Mouse (Mus musculus) CH12.LX (cell line): Measurements from ENCODE around the gene Rprd1b.

Experiments
- CTCF ChIP-seq, 2 experiments: IDR thresholded peaks in 1 of 2; conservative IDR thresholded peaks in 1 of 2; 2 replicates each; pipeline ENCODE4 v1.5.1; 2011 to 2012; ENCODE audit warnings: low read depth in 2 of 2, low read length in 2 of 2, improper control_type of control experiment in 1 of 2, inconsistent platforms in 1 of 2, mild to moderate bottlenecking in 1 of 2, moderate library complexity in 1 of 2
- ELF1 ChIP-seq: IDR thresholded peaks from 2 replicates; pipeline ENCODE4 v1.6.1; 2014; ENCODE audit warnings: low read depth, mild to moderate bottlenecking, inconsistent platforms, low read length, improper control_type of control experiment
- HCFC1 ChIP-seq: IDR thresholded peaks from 2 replicates; pipeline ENCODE4 v1.6.1; 2012; ENCODE audit warnings: low read depth, mild to moderate bottlenecking, inconsistent platforms, low read length, improper control_type of control experiment
- JUN ChIP-seq: IDR thresholded peaks from 2 replicates; pipeline ENCODE4 v1.6.1; 2011; ENCODE audit warnings: low read depth, mild to moderate bottlenecking, low read length, improper control_type of control experiment, moderate library complexity; ENCODE audit not compliant: insufficient read depth
- JUND ChIP-seq: conservative IDR thresholded peaks from 2 replicates; pipeline ENCODE4 v1.6.1; 2011; ENCODE audit warnings: low read depth, low read length, improper control_type of control experiment
- MAFK ChIP-seq: IDR thresholded peaks from 2 replicates; pipeline ENCODE4 v1.6.1; 2011; ENCODE audit warnings: low read length, improper control_type of control experiment; ENCODE audit not compliant: insufficient replicate concordance
- NRF1 ChIP-seq: IDR thresholded peaks from 2 replicates; pipeline ENCODE4 v1.6.1; 2014; ENCODE audit warnings: low read depth, mild to moderate bottlenecking, inconsistent platforms, low read length, improper control_type of control experiment, moderate library complexity
- SIN3A ChIP-seq: IDR thresholded peaks from 2 replicates; pipeline ENCODE4 v1.6.1; 2012; ENCODE audit warnings: low read length, improper control_type of control experiment, inconsistent platforms
- TBP ChIP-seq: conservative IDR thresholded peaks from 2 replicates; pipeline ENCODE4 v1.6.1; 2011; ENCODE audit warnings: low read depth, low read length, improper control_type of control experiment

GRCm38 (mm10) chr2:158106947-158107587 is 78.8 kb downstream of the Rprd1b start:
- TF ChIP-seq CTCF (conservative IDR thresholded peaks at IDR 0.05 in 1 of 2, IDR thresholded peaks at IDR 0.05 in 1 of 2; ENCODE audit: low read depth in 2 of 2, low read length in 2 of 2) (peak in 1 of 2 experiments; percentile 81; a peak in 3 of 4 replicates), ELF1 (no peak), JUN (no peak), NRF1 (no peak), TBP (no peak), SIN3A (no peak), MAFK (no peak), HCFC1 (no peak), JUND (no peak)
